Mouse (Mus musculus): ENCODE data around the gene Hcn1. TPM values are rescaled to one million over a fixed set of nuclear protein-coding genes. Genes with fewer than 3 reads are reported as not detected.
"Not testable (repeated sequence)": the region's sequence is repeated elsewhere in the genome, so short reads cannot be mapped to it uniquely, and the experiment has no call there.

Gene Hcn1
- total and polyA plus RNA-seq, 3 experiments, result 0.59 to 1.3 (median 1.2) TPM

- Histone ChIP-seq H3K4me1 (ENCODE audit: control insufficient read depth, insufficient read depth, low read length) (no peaks in the 10 kb centered on the region), H3K36me3 (ENCODE audit: control insufficient read depth, insufficient read depth, low read length) (no peaks in the 10 kb centered on the region), H3K9ac (ENCODE audit: low read depth, low read length) (no peak overlapping the region), H3K27me3 (ENCODE audit: control insufficient read depth, insufficient read depth, low read length) (no peaks in the 10 kb centered on the region), H3K4me3 (no peak overlapping the region), H3K27ac (no peak overlapping the region), H3K79me2 (replicated peaks; ENCODE audit: control insufficient read depth, insufficient read depth, low read length) (no peaks in the 10 kb centered on the region)
- 58% methylated on average over 2 of the region's 2 CpGs for WGBS
- TF ChIP-seq CTCF (IDR thresholded peaks at IDR 0.05), result no peak
- no peak for TF ChIP-seq POLR2A (IDR thresholded peaks at IDR 0.05; ENCODE audit: insufficient read depth, low read depth, low read length)
- no peak for TF ChIP-seq EP300 (IDR thresholded peaks at IDR 0.05; ENCODE audit: insufficient read depth, low read depth, low read length)
- intact Hi-C loops (cut with DNase I), result no loop called here
- DNase-seq, result no peak
These were observed 382.2 kb downstream of the Hcn1 start for GRCm38 (mm10) chr13:117984339-117984738.

- no peak for TF ChIP-seq EP300 (IDR thresholded peaks at IDR 0.05; ENCODE audit: insufficient read depth, low read depth, low read length)
- TF ChIP-seq POLR2A (IDR thresholded peaks at IDR 0.05; ENCODE audit: insufficient read depth, low read depth, low read length), result no peak
- TF ChIP-seq CTCF (IDR thresholded peaks at IDR 0.05), result no peak
- WGBS, result 78% methylated on average over 2 of the region's 2 CpGs
- intact Hi-C loops (cut with DNase I), result no loop called here
- DNase-seq, result no peak
- Histone ChIP-seq H3K4me1 (ENCODE audit: control insufficient read depth, insufficient read depth, low read length) (no peaks in the 10 kb centered on the region), H3K27ac (no peak overlapping the region), H3K4me3 (no peak overlapping the region), H3K9ac (ENCODE audit: low read depth, low read length) (no peak overlapping the region), H3K79me2 (replicated peaks; ENCODE audit: control insufficient read depth, insufficient read depth, low read length) (no peaks in the 10 kb centered on the region), H3K36me3 (ENCODE audit: control insufficient read depth, insufficient read depth, low read length) (no peaks in the 10 kb centered on the region), H3K27me3 (ENCODE audit: control insufficient read depth, insufficient read depth, low read length) (no peaks in the 10 kb centered on the region)
These were observed 397.8 kb downstream of the Hcn1 start for GRCm38 (mm10) chr13:117999767-118000488.

- WGBS, result 72% methylated on average over 2 of the region's 2 CpGs
- DNase-seq, result no peak
- Histone ChIP-seq H3K4me1 (ENCODE audit: control insufficient read depth, insufficient read depth, low read length) (no peaks in the 10 kb centered on the region), H3K4me3 (no peak overlapping the region), H3K79me2 (replicated peaks; ENCODE audit: control insufficient read depth, insufficient read depth, low read length) (no peaks in the 10 kb centered on the region), H3K27ac (no peak overlapping the region), H3K9ac (ENCODE audit: low read depth, low read length) (no peak overlapping the region), H3K27me3 (ENCODE audit: control insufficient read depth, insufficient read depth, low read length) (no peaks in the 10 kb centered on the region), H3K36me3 (ENCODE audit: control insufficient read depth, insufficient read depth, low read length) (no peaks in the 10 kb centered on the region)
- intact Hi-C loops (cut with DNase I), result no loop called here
- TF ChIP-seq EP300 (IDR thresholded peaks at IDR 0.05; ENCODE audit: insufficient read depth, low read depth, low read length) (no peak), CTCF (IDR thresholded peaks at IDR 0.05) (no peak), POLR2A (IDR thresholded peaks at IDR 0.05; ENCODE audit: insufficient read depth, low read depth, low read length) (no peak)
These were observed 398.4 kb downstream of the Hcn1 start for GRCm38 (mm10) chr13:118000538-118000937.

GRCm38 (mm10) chr13:118021176-118021575 is 419.1 kb downstream of the Hcn1 start:
- no peak overlapping the region for H3K4me3 ChIP-seq
- no peak for DNase-seq
- 70% methylated on average over 1 of the region's 1 CpGs for WGBS
- no peaks in the 10 kb centered on the region for H3K79me2 ChIP-seq (replicated peaks; ENCODE audit: control insufficient read depth, insufficient read depth, low read length)
- H3K27me3 ChIP-seq (ENCODE audit: control insufficient read depth, insufficient read depth, low read length), result no peaks in the 10 kb centered on the region
- no peaks in the 10 kb centered on the region for H3K4me1 ChIP-seq (ENCODE audit: control insufficient read depth, insufficient read depth, low read length)
- TF ChIP-seq POLR2A (IDR thresholded peaks at IDR 0.05; ENCODE audit: insufficient read depth, low read depth, low read length), result no peak
- no peak for TF ChIP-seq CTCF (IDR thresholded peaks at IDR 0.05)
- no peak for TF ChIP-seq EP300 (IDR thresholded peaks at IDR 0.05; ENCODE audit: insufficient read depth, low read depth, low read length)
- intact Hi-C loops (cut with DNase I), result no loop called here
- H3K36me3 ChIP-seq (ENCODE audit: control insufficient read depth, insufficient read depth, low read length), result no peaks in the 10 kb centered on the region
- no peak overlapping the region for H3K9ac ChIP-seq (ENCODE audit: low read depth, low read length)
- H3K27ac ChIP-seq, result no peak overlapping the region

- H3K9ac ChIP-seq (ENCODE audit: low read depth, low read length); H3K27ac ChIP-seq; H3K79me2 ChIP-seq (replicated peaks; ENCODE audit: control insufficient read depth, insufficient read depth, low read length); H3K27me3 ChIP-seq (ENCODE audit: control insufficient read depth, insufficient read depth, low read length); H3K36me3 ChIP-seq (ENCODE audit: control insufficient read depth, insufficient read depth, low read length); H3K4me1 ChIP-seq (ENCODE audit: control insufficient read depth, insufficient read depth, low read length); intact Hi-C loops (cut with DNase I); DNase-seq; H3K4me3 ChIP-seq: not testable (repeated sequence)
These were observed 420.8 kb downstream of the Hcn1 start for GRCm38 (mm10) chr13:118022891-118023290.

- TF ChIP-seq EP300 (IDR thresholded peaks at IDR 0.05; ENCODE audit: insufficient read depth, low read depth, low read length), result no peak
- no peak for TF ChIP-seq CTCF (IDR thresholded peaks at IDR 0.05)
- TF ChIP-seq POLR2A (IDR thresholded peaks at IDR 0.05; ENCODE audit: insufficient read depth, low read depth, low read length), result no peak
- Histone ChIP-seq H3K27me3 (ENCODE audit: control insufficient read depth, insufficient read depth, low read length) (no peaks in the 10 kb centered on the region), H3K9ac (ENCODE audit: low read depth, low read length) (no peak overlapping the region), H3K27ac (no peak overlapping the region), H3K79me2 (replicated peaks; ENCODE audit: control insufficient read depth, insufficient read depth, low read length) (no peaks in the 10 kb centered on the region), H3K36me3 (ENCODE audit: control insufficient read depth, insufficient read depth, low read length) (no peaks in the 10 kb centered on the region), H3K4me3 (no peak overlapping the region), H3K4me1 (ENCODE audit: control insufficient read depth, insufficient read depth, low read length) (no peaks in the 10 kb centered on the region)
- 70% methylated on average over 5 of the region's 5 CpGs for WGBS
- DNase-seq, result no peak
- intact Hi-C loops (cut with DNase I), result no loop called here
These were observed 421.3 kb downstream of the Hcn1 start for GRCm38 (mm10) chr13:118023381-118023780.
